Mouse (Mus musculus) C2C12 (cell line): ENCODE measurements at regions not wholly inside any gene's neighbourhood (a gene's known extent, or its start where the extent isn't known, plus 50 kb on each side); places are given as distances from the start of the nearest gene placed in this dataset.

Experiments
- H3K27me3 ChIP-seq: one replicate; pipeline ENCODE4 v1.6.1; 2011; ENCODE audit not compliant: control insufficient read depth, insufficient read depth, insufficient read length
- H3K36me3 ChIP-seq: one replicate; pipeline ENCODE4 v1.6.1; 2011; ENCODE audit not compliant: control insufficient read depth, insufficient read depth
- H3K4me3 ChIP-seq: one replicate; pipeline ENCODE4 v1.5.1; 2011; ENCODE audit warnings: mild to moderate bottlenecking, control low read depth; ENCODE audit not compliant: poor library complexity, insufficient read depth, severe bottlenecking
- H3K79me2 ChIP-seq: one replicate; pipeline ENCODE4 v1.6.1; 2011; ENCODE audit not compliant: control insufficient read depth, insufficient read depth
- H3K79me3 ChIP-seq: one replicate; pipeline ENCODE4 v1.6.1; 2011; ENCODE audit warnings: low read depth, control low read depth
- H3ac ChIP-seq: one replicate; pipeline ENCODE3; 2011; ENCODE audit warnings: low read depth; ENCODE audit not compliant: control insufficient read depth, insufficient read length
- CEBPB ChIP-seq: IDR thresholded peaks from one replicate; pipeline ENCODE4 v1.6.1; 2011; ENCODE audit warnings: low read depth, mild to moderate bottlenecking, control low read depth, moderate library complexity
- CTCF ChIP-seq: IDR thresholded peaks from one replicate; pipeline ENCODE4 v1.5.1; 2011; ENCODE audit not compliant: control insufficient read depth, insufficient read depth, insufficient read length
- FOSL1 ChIP-seq: IDR thresholded peaks from one replicate; pipeline ENCODE4 v1.8.0; 2011; ENCODE audit warnings: mild to moderate bottlenecking, low read length; ENCODE audit not compliant: poor library complexity, insufficient read depth, severe bottlenecking
- MAX ChIP-seq: IDR thresholded peaks from one replicate; pipeline ENCODE4 v1.6.1; 2011; ENCODE audit warnings: mild to moderate bottlenecking, control low read depth
- MYOD1 ChIP-seq: IDR thresholded peaks from one replicate; pipeline ENCODE4 v1.6.1; 2011; ENCODE audit warnings: low read depth; ENCODE audit not compliant: control insufficient read depth, insufficient read length
- MYOG ChIP-seq: IDR thresholded peaks from one replicate; pipeline ENCODE4 v1.6.1; 2011; ENCODE audit not compliant: control insufficient read depth, insufficient read length; ENCODE audit errors: extremely low read depth
- USF1 ChIP-seq: IDR thresholded peaks from one replicate; pipeline ENCODE4 v1.6.1; 2011; ENCODE audit warnings: low read depth, mild to moderate bottlenecking, control low read depth, moderate library complexity

- TF ChIP-seq MYOG (no peak), CEBPB (no peak), FOSL1 (no peak), USF1 (no peak), CTCF (no peak), MYOD1 (no peak), MAX (no peak)
- no peak overlapping the region for H3ac ChIP-seq
Observed at GRCm38 (mm10) chr10:96733581-96733980, 116.8 kb downstream of the Btg1 start.

DNA sequence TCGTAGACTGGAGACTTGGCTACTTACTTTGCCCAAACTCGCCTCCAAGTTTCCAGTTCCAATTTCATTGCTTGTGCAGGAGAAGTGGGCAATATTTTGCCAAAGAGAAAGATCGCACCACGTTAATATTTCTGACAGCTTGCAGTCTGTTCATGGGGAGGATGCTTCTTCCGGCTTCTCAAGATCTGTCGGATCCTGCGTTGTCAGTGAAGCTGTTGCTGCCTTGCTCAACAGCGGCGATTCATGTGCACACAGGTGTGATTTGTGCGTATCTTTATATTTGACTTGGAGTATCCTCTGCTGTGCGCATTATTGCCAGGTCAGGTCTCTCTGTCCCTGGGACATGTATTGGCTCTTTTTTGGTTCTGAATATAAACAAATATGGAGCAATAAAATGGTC lies 118.3 kb downstream of the Btg1 start:
- Histone ChIP-seq H3K27me3 (no peaks in the 10 kb centered on the region), H3K79me3 (no peaks in the 10 kb centered on the region), H3K36me3 (no peaks in the 10 kb centered on the region), H3K4me3 (no peak overlapping the region), H3K79me2 (no peaks in the 10 kb centered on the region), H3ac (no peak overlapping the region)
- no peak for TF ChIP-seq USF1
- no peak for TF ChIP-seq FOSL1
- TF ChIP-seq CEBPB = no peak
- no peak for TF ChIP-seq MAX
- no peak for TF ChIP-seq MYOD1
- no peak for TF ChIP-seq MYOG
- TF ChIP-seq CTCF = no peak

More at GRCm38 (mm10) chr10:96733581-96733980, 116.8 kb downstream of the Btg1 start:
- H3K27me3 ChIP-seq = no peaks in the 10 kb centered on the region
- no peak overlapping the region for H3K4me3 ChIP-seq
- H3K36me3 ChIP-seq = no peaks in the 10 kb centered on the region
- H3K79me2 ChIP-seq = no peaks in the 10 kb centered on the region
- no peaks in the 10 kb centered on the region for H3K79me3 ChIP-seq

- H3ac ChIP-seq = no peak overlapping the region
- no peak for TF ChIP-seq MYOD1
- no peak for TF ChIP-seq CTCF
- TF ChIP-seq MAX = no peak
- no peak for TF ChIP-seq MYOG
- TF ChIP-seq USF1 = no peak
- TF ChIP-seq FOSL1 = no peak
- TF ChIP-seq CEBPB = no peak
- H3K4me3 ChIP-seq = no peak overlapping the region
- H3K79me2 ChIP-seq = no peaks in the 10 kb centered on the region
- no peaks in the 10 kb centered on the region for H3K27me3 ChIP-seq
- no peaks in the 10 kb centered on the region for H3K36me3 ChIP-seq
- no peaks in the 10 kb centered on the region for H3K79me3 ChIP-seq
Observed at GRCm38 (mm10) chr10:96735885-96736628, 119.3 kb downstream of the Btg1 start.

DNA sequence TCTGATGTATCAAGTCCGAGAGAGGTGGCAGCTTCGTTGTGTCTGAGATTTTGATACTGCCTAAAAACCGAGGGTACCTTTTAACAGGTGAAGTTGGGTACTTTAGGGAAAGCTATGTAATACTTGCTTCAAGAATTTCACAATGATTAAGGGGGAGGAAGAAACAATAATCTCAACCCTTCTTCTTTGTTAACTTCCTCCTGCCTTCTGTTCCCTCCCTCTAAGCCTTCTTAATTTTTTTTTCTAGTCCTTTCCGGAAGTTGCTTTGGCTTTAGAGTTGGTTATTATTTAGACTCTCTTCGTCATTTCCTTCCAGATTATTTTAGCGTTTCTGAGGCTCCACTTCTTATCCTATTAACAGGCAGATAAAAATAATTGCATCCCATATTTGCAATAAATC lies 121.2 kb downstream of the Btg1 start:
- H3K79me2 ChIP-seq = no peaks in the 10 kb centered on the region
- TF ChIP-seq CEBPB (no peak), MYOD1 (no peak), CTCF (no peak), MYOG (no peak), MAX (no peak), FOSL1 (no peak), USF1 (no peak)
- H3K4me3 ChIP-seq = no peak overlapping the region
- H3K36me3 ChIP-seq = no peaks in the 10 kb centered on the region
- no peaks in the 10 kb centered on the region for H3K27me3 ChIP-seq
- H3ac ChIP-seq = no peak overlapping the region
- H3K79me3 ChIP-seq = no peaks in the 10 kb centered on the region

GRCm38 (mm10) chr10:96738606-96739005 lies 121.8 kb downstream of the Btg1 start:
- TF ChIP-seq MYOD1 (no peak), FOSL1 (no peak), USF1 (no peak), CEBPB (no peak), MAX (no peak)
- no peaks in the 10 kb centered on the region for H3K27me3 ChIP-seq
- H3K79me3 ChIP-seq = no peaks in the 10 kb centered on the region
- H3K79me2 ChIP-seq = no peaks in the 10 kb centered on the region
- H3K36me3 ChIP-seq = no peaks in the 10 kb centered on the region
- no peak overlapping the region for H3K4me3 ChIP-seq
- no peak overlapping the region for H3ac ChIP-seq
